Comparison of ENCODE assay signal across 8 mouse cellular contexts in genomic region chr1:46022262-46022661, GRCm38 (mm10). TPM values are rescaled to one million over a fixed set of nuclear protein-coding genes. Genes with fewer than 3 reads are reported as not detected.
A peak's percentile ranks its signal among the peaks of the same experiment; 100 is the strongest.
DNase-seq lines count a peak whose midpoint lies in the region; ATAC-seq and TF ChIP-seq lines count a peak whose summit lies in the region.

No protein-coding gene starts in this region.

- TF ChIP-seq CTCF in left cerebral cortex, adult 2 months (IDR thresholded peaks at IDR 0.05) = peak; percentile 75

- H3K27ac ChIP-seq in left cerebral cortex, adult 2 months = no peak overlapping the region

- DNase-seq in frontal cortex, postnatal 25 days (ENCODE audit: low spot score in 2 of 2) = no peak
- DNase-seq in urinary bladder, postnatal 14 days (ENCODE audit: low spot score) = peak; percentile 18
- no peak for DNase-seq in urinary bladder, adult 2 months (ENCODE audit: low spot score)
- DNase-seq in left cerebral cortex, adult 2 months (ENCODE audit: extremely low spot score in 1 of 2, low spot score in 2 of 2) = peak; percentile 12 to 32
- DNase-seq in right cerebral cortex, adult 2 months (ENCODE audit: low spot score in 2 of 2) = peak; percentile 51 to 81

- peak; percentile 89 for ATAC-seq in frontal cortex, adult (ENCODE audit: low TSS enrichment)
- peak; percentile 72 for ATAC-seq in granulocyte monocyte progenitor cell, adult 5-6 weeks (replicated peaks; ENCODE audit: poor library complexity, severe bottlenecking)
- ATAC-seq in inflammation-experienced regulatory T-cells, adult 6 months = no peak

- no peak overlapping the region for H3K4me3 ChIP-seq in left cerebral cortex, adult 2 months

- intact Hi-C loops in left cerebral cortex, adult 2 months (cut with DNase I) = loop anchor here (2.0 kb wide), 1 partner anchor 205 kb away; no protein-coding TSS in a partner anchor

RNA-seq across cellular contexts. Expression of gene Dnah7b, which starts 43.9 kb away (rescaled TPM):
- polyA plus RNA-seq in urinary bladder, adult 2 months (2012; rRNA removed) = 2.4 and 2.8 TPM in 2 replicates
- total RNA-seq in granulocyte monocyte progenitor cell, adult 5-6 weeks (2014; fragmentation: Nextera tagmentation) = not detected in 2 replicates
- not detected in 2 replicates for total RNA-seq in granulocyte monocyte progenitor cell, adult 5-6 weeks (2017)
- total RNA-seq in left cerebral cortex, adult 2 months (2021) = 1 to 10 TPM; 1.3 to 1.8 TPM
- polyA plus RNA-seq in inflammation-experienced regulatory T-cells, adult 6 months (2017; shearing (Covaris generic)) = 1 to 10 TPM in 2 of 3 experiments, not detected in 1; 1.2 to 2.9 TPM

Comparison
In these comparisons a context has a peak if more than half of its experiments do, and no peak if none do; other contexts are left out.
1. DNase-seq: peak in urinary bladder, postnatal 14 days (single experiment), left cerebral cortex, adult 2 months (2 of 2) and right cerebral cortex, adult 2 months (2 of 2); none in frontal cortex, postnatal 25 days (0 of 2) and urinary bladder, adult 2 months (single experiment).